Mouse (Mus musculus) neural tube, embryonic 12.5 days (tissue): ENCODE measurements around the gene Ankrd39. TPM values are rescaled to one million over a fixed set of nuclear protein-coding genes. Genes with fewer than 3 reads are reported as not detected.

ENCODE experiments used
- ATAC-seq: fragments of 200-750 bp; cut with Nextera tagmentation; 2 replicates; pipeline ENCODE4 v1.8.0; 2017; ENCODE audit warnings: low read depth, mild to moderate bottlenecking, moderate TSS enrichment, moderate library complexity; ENCODE audit not compliant: low FRiP score
- H3K27ac ChIP-seq: fragments of 300-500 bp; sonication (generic); 2 replicates; pipeline ENCODE4 v1.5.1; 2016
- H3K27me3 ChIP-seq: fragments of 300-500 bp; sonication (generic); replicated peaks from 2 replicates; pipeline ENCODE4 v1.6.1; 2016; ENCODE audit warnings: mild to moderate bottlenecking
- H3K36me3 ChIP-seq: fragments of 300-500 bp; sonication (generic); 2 replicates; pipeline ENCODE4 v1.6.1; 2016; ENCODE audit warnings: mild to moderate bottlenecking
- H3K4me1 ChIP-seq: fragments of 300-500 bp; sonication (generic); 2 replicates; pipeline ENCODE4 v1.6.1; 2016
- H3K4me2 ChIP-seq: fragments of 300-500 bp; sonication (generic); replicated peaks from 2 replicates; pipeline ENCODE4 v1.6.1; 2016; ENCODE audit warnings: mild to moderate bottlenecking
- H3K4me3 ChIP-seq: fragments of 300-500 bp; sonication (generic); 2 replicates; pipeline ENCODE4 v1.5.1; 2016
- H3K9ac ChIP-seq: fragments of 300-500 bp; sonication (generic); 2 replicates; pipeline ENCODE4 v1.6.1; 2016; ENCODE audit warnings: mild to moderate bottlenecking
- H3K9me3 ChIP-seq: fragments of 300-500 bp; sonication (generic); 2 replicates; pipeline ENCODE4 v1.6.1; 2016; ENCODE audit warnings: mild to moderate bottlenecking
- WGBS: fragments of 180-500 bp; shearing (Covaris S2); methylation state at CpG from one replicate; pipeline ENCODE4 v1.1.7; 2016; 5-methylcytosine and 5-hydroxymethylcytosine counted together
- polyA plus RNA-seq: library from polyadenylated mRNA; unstranded; fragments of >200 nt; fragmentation: Nextera tagmentation; extraction: Ambion mirVana; gene quantifications from 2 replicates; pipeline ENCODE4 v1.2.1, GENCODE M21; 2016

Gene Ankrd39
- polyA plus RNA-seq, result 18.6 and 19.5 TPM in 2 replicates

DNA sequence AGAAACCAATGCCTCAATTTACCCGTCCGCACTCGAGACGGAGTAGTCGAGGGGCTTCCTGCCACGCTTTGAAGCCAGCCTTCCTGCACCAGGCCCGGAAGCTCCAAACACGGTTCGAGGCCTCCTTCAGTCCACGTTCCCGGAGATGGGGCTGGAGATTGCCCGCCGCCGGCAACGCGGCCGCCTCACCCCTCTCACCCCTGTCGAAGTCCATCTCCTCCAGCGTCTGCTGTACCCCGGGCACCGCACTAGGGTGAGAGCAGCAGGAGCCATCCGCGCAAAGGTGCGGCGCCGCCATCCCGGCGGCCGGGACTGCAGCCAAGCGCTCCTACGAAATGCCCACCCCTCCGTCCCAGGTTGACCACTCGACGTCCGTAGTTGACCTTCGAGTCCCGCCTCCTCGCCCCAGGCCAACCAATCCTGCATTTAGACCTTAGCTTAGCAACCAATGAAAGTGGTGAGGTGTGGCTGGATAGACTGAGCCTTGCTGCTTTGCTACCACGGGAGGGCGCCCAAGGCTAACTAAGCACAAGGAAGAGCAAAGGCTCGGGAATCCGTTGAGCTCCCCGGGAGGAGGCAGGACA lies at the start of gene Ankrd39:
Gene Ankrd39 (minus strand): TSS at position 558 of the 584 bp plus-strand sequence.
- Histone ChIP-seq H3K27me3 (no peaks in the 10 kb centered on the region), H3K27ac (peak within 1 kb of the TSS; percentile 38), H3K36me3 (peaks cover 47% of the 10 kb centered on the region), H3K4me2 (peak within 1 kb of the TSS; percentile 69), H3K9ac (peak within 1 kb of the TSS; percentile 73), H3K4me1 (peaks cover 36% of the 10 kb centered on the region), H3K9me3 (no peaks in the 10 kb centered on the region), H3K4me3 (peak within 1 kb of the TSS; percentile 61)
- peak; percentile 95 for ATAC-seq
- under 1% methylated on average over 43 of the region's 43 CpGs for WGBS

- Histone ChIP-seq H3K9ac (no peak overlapping the region), H3K27me3 (no peaks in the 10 kb centered on the region), H3K4me2 (no peak overlapping the region), H3K9me3 (no peaks in the 10 kb centered on the region), H3K27ac (no peak overlapping the region), H3K4me1 (peaks cover 11% of the 10 kb centered on the region), H3K4me3 (no peak overlapping the region), H3K36me3 (no peaks in the 10 kb centered on the region)
- peak; percentile 79 for ATAC-seq
- 18% methylated on average over 4 of the region's 4 CpGs for WGBS
Observed at GRCm38 (mm10) chr1:36596114-36596513, 48.9 kb upstream of the Ankrd39 start.

GRCm38 (mm10) chr1:36595167-36595931 lies 48.1 kb upstream of the Ankrd39 start:
- H3K9me3 ChIP-seq, result no peaks in the 10 kb centered on the region
- H3K9ac ChIP-seq, result no peak overlapping the region
- 68% methylated on average over 10 of the region's 10 CpGs for WGBS
- H3K27ac ChIP-seq, result no peak overlapping the region
- H3K36me3 ChIP-seq, result no peaks in the 10 kb centered on the region
- ATAC-seq, result peak; percentile 58; the same call in 1 of the 2 replicates
- no peak overlapping the region for H3K4me2 ChIP-seq
- peaks cover 11% of the 10 kb centered on the region for H3K4me1 ChIP-seq
- no peak overlapping the region for H3K4me3 ChIP-seq
- H3K27me3 ChIP-seq, result no peaks in the 10 kb centered on the region

DNA sequence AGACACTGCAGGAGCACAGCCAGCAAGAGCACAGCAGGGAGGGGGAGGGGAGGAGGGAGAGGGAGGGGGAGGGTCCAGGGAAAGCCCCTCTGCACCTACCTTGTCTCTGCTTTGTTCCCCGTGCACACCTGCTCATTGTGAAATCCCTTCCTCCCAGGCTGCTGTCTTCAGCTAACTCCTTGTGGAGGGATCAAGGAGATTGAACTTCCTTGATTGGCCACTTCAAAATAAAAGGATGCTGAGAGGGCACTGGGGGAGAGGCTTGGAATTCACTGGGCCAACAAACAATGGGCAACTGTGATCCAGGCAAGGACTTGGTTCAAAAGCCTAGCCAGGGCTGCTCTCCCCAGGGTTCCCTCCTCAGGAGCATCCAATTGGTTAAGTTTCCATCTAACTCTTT lies 45.9 kb upstream of the Ankrd39 start:
- Histone ChIP-seq H3K27me3 (no peaks in the 10 kb centered on the region), H3K9me3 (no peaks in the 10 kb centered on the region), H3K36me3 (no peaks in the 10 kb centered on the region), H3K4me3 (no peak overlapping the region), H3K27ac (no peak overlapping the region), H3K9ac (no peak overlapping the region), H3K4me1 (peaks cover 29% of the 10 kb centered on the region), H3K4me2 (no peak overlapping the region)
- no peak for ATAC-seq
- WGBS, result 15% methylated on average over 1 of the region's 1 CpGs

- no peak for ATAC-seq
- 74% methylated on average over 2 of the region's 2 CpGs for WGBS
- Histone ChIP-seq H3K9ac (no peak overlapping the region), H3K36me3 (no peaks in the 10 kb centered on the region), H3K4me2 (no peak overlapping the region), H3K9me3 (no peaks in the 10 kb centered on the region), H3K27ac (no peak overlapping the region), H3K27me3 (no peaks in the 10 kb centered on the region), H3K4me1 (peaks cover 30% of the 10 kb centered on the region), H3K4me3 (no peak overlapping the region)
Observed at GRCm38 (mm10) chr1:36591408-36591807, 44.2 kb upstream of the Ankrd39 start.

GRCm38 (mm10) chr1:36590664-36591063 lies 43.4 kb upstream of the Ankrd39 start:
- Histone ChIP-seq H3K27ac (no peak overlapping the region), H3K36me3 (no peaks in the 10 kb centered on the region), H3K9me3 (no peaks in the 10 kb centered on the region), H3K4me2 (no peak overlapping the region), H3K27me3 (no peaks in the 10 kb centered on the region), H3K4me1 (peaks cover 24% of the 10 kb centered on the region), H3K9ac (no peak overlapping the region), H3K4me3 (no peak overlapping the region)
- ATAC-seq, result no peak
- 75% methylated on average over 9 of the region's 9 CpGs for whole genome bisulfite sequencing

GRCm38 (mm10) chr1:36589486-36589885 lies 42.2 kb upstream of the Ankrd39 start:
- WGBS, result 39% methylated on average over 6 of the region's 6 CpGs
- no peaks in the 10 kb centered on the region for H3K27me3 ChIP-seq
- H3K4me1 ChIP-seq, result peaks cover 19% of the 10 kb centered on the region
- H3K4me3 ChIP-seq, result no peak overlapping the region
- no peaks in the 10 kb centered on the region for H3K36me3 ChIP-seq
- ATAC-seq, result no peak
- no peak overlapping the region for H3K27ac ChIP-seq
- no peak overlapping the region for H3K4me2 ChIP-seq
- H3K9me3 ChIP-seq, result no peaks in the 10 kb centered on the region
- H3K9ac ChIP-seq, result no peak overlapping the region

DNA sequence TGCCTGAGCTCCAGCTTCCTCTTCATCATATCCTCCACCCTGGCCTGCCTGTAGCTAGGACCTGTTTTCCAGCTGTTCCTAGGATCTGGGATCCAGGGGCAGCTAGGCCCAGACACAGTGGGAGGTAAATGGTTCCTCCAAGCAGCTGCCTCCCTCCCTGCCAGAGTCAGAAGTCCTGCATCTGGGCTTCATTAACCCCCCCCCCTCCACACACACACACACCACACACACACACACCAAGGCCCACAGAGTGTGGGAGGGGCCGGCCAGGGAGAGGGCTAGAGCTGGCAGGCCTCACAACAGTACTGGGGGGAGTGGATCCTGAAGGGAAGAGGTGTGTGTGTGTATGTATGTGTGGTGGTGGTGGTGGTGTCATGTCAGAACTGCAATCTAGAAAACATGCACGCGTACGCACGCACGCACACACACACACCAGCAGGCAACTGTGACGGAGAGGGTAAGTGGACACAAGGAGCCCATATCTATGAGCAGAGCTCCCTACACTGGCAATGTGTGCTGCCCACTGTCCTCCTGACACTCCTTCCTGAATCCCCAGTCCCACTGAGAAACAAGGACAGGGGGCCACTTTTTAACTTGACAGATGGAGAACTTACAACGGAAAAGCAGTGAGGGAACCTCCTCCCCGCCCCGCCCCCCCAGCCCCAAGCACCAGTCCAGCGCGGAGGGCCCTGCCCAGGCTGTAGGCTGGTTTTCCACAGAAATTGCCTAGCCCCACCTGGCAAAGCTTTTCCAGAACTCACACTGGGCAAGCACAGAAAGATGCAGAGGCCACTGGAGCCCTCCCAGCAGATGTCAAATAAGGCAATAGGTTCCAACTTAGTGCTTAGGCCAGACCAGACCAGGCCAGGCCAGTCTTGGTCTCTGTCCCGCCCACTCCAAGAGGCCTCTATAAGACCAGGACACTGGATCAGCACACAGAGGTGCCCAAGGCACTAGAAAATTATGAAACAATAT lies 41.5 kb upstream of the Ankrd39 start:
- 65% methylated on average over 13 of the region's 13 CpGs for WGBS
- H3K9ac ChIP-seq, result no peak overlapping the region
- ATAC-seq, result peak; percentile 62
- H3K27ac ChIP-seq, result no peak overlapping the region
- 0 out of 2 replicates have a peak, but pooled peaks cover under 1% of the 10 kb centered on the region for H3K27me3 ChIP-seq
- no peaks in the 10 kb centered on the region for H3K9me3 ChIP-seq
- no peaks in the 10 kb centered on the region for H3K36me3 ChIP-seq
- H3K4me2 ChIP-seq, result no peak overlapping the region
- no peak overlapping the region for H3K4me3 ChIP-seq
- peaks cover 19% of the 10 kb centered on the region for H3K4me1 ChIP-seq

GRCm38 (mm10) chr1:36587860-36588259 lies 40.6 kb upstream of the Ankrd39 start:
- H3K36me3 ChIP-seq, result no peaks in the 10 kb centered on the region
- ATAC-seq, result no peak
- WGBS, result 87% methylated on average over 6 of the region's 6 CpGs
- no peak overlapping the region for H3K4me2 ChIP-seq
- H3K27ac ChIP-seq, result no peak overlapping the region
- no peaks in the 10 kb centered on the region for H3K9me3 ChIP-seq
- H3K4me3 ChIP-seq, result no peak overlapping the region
- 0 out of 2 replicates have a peak, but pooled peaks cover 9% of the 10 kb centered on the region for H3K27me3 ChIP-seq
- peaks cover 19% of the 10 kb centered on the region for H3K4me1 ChIP-seq
- H3K9ac ChIP-seq, result no peak overlapping the region

- 24% methylated on average over 4 of the region's 4 CpGs for WGBS
- Histone ChIP-seq H3K4me1 (peaks cover 19% of the 10 kb centered on the region), H3K36me3 (no peaks in the 10 kb centered on the region), H3K9me3 (no peaks in the 10 kb centered on the region), H3K4me3 (no peak overlapping the region), H3K27me3 (0 out of 2 replicates have a peak, but pooled peaks cover 13% of the 10 kb centered on the region), H3K4me2 (no peak overlapping the region), H3K27ac (no peak overlapping the region), H3K9ac (no peak overlapping the region)
- no peak for ATAC-seq
Observed at GRCm38 (mm10) chr1:36586288-36586687, 39.0 kb upstream of the Ankrd39 start.

DNA sequence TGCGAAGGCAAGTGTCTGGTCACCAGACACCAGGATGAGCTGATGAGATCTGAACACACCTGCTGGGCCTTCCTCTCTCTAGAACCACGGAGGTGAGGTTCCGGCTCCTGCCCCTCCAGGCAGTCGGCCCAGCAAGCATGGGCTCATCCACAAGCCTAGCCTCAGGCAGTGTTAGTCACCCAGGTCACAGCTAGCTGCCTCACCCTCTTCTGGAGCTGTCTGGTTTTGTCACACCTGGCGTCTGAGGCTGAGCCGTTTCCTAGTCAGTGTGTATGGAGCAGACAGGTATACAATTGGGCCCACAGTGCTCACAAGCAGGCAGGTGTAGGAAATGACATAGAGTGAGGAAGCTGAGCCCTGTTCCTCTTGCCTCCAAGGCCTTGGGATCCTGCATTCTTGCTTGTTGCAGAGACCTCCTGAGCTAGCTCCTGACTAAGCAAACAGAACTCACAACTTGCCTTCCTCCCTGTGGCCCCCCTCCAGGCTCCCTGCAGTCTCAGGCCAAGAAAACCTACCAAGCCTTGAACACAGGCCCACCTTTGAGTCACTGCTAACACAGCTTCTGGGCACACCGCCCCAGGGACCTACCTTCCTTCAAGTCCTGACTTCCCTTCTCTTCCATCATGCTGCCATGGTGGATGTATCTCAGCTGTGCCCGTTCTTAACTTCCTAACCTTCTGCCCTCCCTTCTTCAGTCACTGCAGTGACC lies 36.3 kb upstream of the Ankrd39 start:
- H3K27me3 ChIP-seq, result 0 out of 2 replicates have a peak, but pooled peaks cover 13% of the 10 kb centered on the region
- peaks cover 22% of the 10 kb centered on the region for H3K4me1 ChIP-seq
- H3K4me3 ChIP-seq, result no peak overlapping the region
- H3K4me2 ChIP-seq, result no peak overlapping the region
- no peak overlapping the region for H3K9ac ChIP-seq
- H3K9me3 ChIP-seq, result no peaks in the 10 kb centered on the region
- no peak for ATAC-seq
- 77% methylated on average over 8 of the region's 8 CpGs for WGBS
- no peaks in the 10 kb centered on the region for H3K36me3 ChIP-seq
- no peak overlapping the region for H3K27ac ChIP-seq
